ENCODE assay signal across 9 mouse cellular contexts in the genomic region with DNA sequence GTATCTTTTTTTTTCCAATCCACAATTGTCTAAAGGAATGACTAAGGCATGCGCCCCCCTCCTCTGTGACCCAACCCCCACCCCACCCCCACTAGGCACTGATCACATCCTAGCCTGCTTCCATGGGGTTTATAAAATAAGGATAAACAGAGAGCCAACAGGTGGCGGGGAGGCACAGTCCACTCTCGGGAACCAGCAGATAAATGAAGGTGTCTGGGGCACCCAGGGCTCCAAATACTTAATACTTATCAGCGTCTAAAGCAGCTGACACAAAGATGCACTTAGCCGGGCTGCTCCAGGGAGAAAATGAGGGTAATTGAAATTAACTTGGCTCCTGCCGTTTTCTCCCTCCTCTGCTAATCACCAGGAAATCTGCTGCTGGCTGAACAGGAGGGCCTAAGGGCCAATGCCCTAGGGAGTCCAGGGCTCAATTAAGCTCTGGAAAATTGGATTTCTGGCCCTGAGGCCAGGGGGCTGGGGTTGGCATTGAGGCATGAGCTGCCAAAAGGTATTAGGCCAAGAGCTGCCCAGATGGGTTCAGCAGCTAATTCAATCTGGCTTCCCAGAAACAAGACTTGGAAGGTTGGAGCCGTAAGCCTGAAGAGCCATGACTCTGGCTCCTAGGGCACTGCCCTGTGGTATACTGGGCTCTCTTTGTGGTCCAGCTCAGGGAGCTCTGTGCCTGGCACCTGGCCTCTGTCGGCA. TPM values are rescaled to one million over a fixed set of nuclear protein-coding genes. Genes with fewer than 3 reads are reported as not detected.
A peak's percentile ranks its signal among the peaks of the same experiment; 100 is the strongest.
DNase-seq lines count a peak whose midpoint lies in the region; ATAC-seq lines count a peak whose summit lies in the region.
"Had no signal": no experiment of that assay in that cellular context is flagged by ENCODE, and none has a peak within 500 bp of the region (broad histone marks: within the 10 kb centered on the region; RNA-seq: fewer than 3 reads in every experiment).

No protein-coding gene starts in this region.

- H3K27ac ChIP-seq in heart, embryonic 10.5 days: peak overlapping the region; percentile 73
- H3K27ac ChIP-seq in hindbrain, embryonic 10.5 days: peak overlapping the region; percentile 64
- 0 out of 2 replicates have a peak overlapping the region, but pooled peaks have one; percentile 4 for H3K27ac ChIP-seq in midbrain, embryonic 16.5 days (ENCODE audit: low read length)

- 19% methylated on average over 8 of the region's 8 CpGs for WGBS in heart, embryonic 10.5 days
- WGBS in hindbrain, embryonic 10.5 days: 32% methylated on average over 8 of the region's 8 CpGs
- WGBS in midbrain, embryonic 16.5 days: 14% methylated on average over 8 of the region's 8 CpGs

- H3K36me3 ChIP-seq in heart, embryonic 10.5 days: no peaks in the 10 kb centered on the region
- no peaks in the 10 kb centered on the region for H3K36me3 ChIP-seq in hindbrain, embryonic 10.5 days
- H3K36me3 ChIP-seq in midbrain, embryonic 16.5 days (ENCODE audit: control insufficient read depth, insufficient read depth, low read length): no peaks in the 10 kb centered on the region

- no peak for DNase-seq in heart, embryonic 10.5 days (ENCODE audit: low spot score)
- DNase-seq in heart, adult 18-20 months: no peak
- peak; percentile 26 to 30 for DNase-seq in cerebellum, postnatal 36 days
- DNase-seq in hindbrain, embryonic 10.5 days (ENCODE audit: low spot score): peak; percentile 65
- DNase-seq in lung, postnatal 10 days: no peak
- no peak for DNase-seq in heart, postnatal 4 days
- DNase-seq in liver: no peak

- no peak overlapping the region for H3K9ac ChIP-seq in midbrain, embryonic 16.5 days (ENCODE audit: low read depth, low read length)

- no peaks in the 10 kb centered on the region for H3K27me3 ChIP-seq in heart, embryonic 10.5 days (ENCODE audit: insufficient read depth, poor library complexity, severe bottlenecking)
- peaks cover 7% of the 10 kb centered on the region; the same call in 1 of the 2 replicates for H3K27me3 ChIP-seq in hindbrain, embryonic 10.5 days (ENCODE audit: insufficient read depth, poor library complexity, severe bottlenecking)
- H3K27me3 ChIP-seq in midbrain, embryonic 16.5 days (ENCODE audit: control insufficient read depth, insufficient read depth, low read depth, low read length): no peaks in the 10 kb centered on the region

- H3K4me3 ChIP-seq in heart, embryonic 10.5 days: 0 out of 2 replicates have a peak overlapping the region, but pooled peaks have one; percentile 27
- H3K4me3 ChIP-seq in hindbrain, embryonic 10.5 days: no peak overlapping the region
- no peak overlapping the region for H3K4me3 ChIP-seq in midbrain, embryonic 16.5 days (ENCODE audit: low read depth, low read length)

- no peaks in the 10 kb centered on the region for H3K9me3 ChIP-seq in heart, embryonic 10.5 days
- no peaks in the 10 kb centered on the region for H3K9me3 ChIP-seq in hindbrain, embryonic 10.5 days
- H3K9me3 ChIP-seq in midbrain, embryonic 16.5 days (replicated peaks; ENCODE audit: control insufficient read depth, low read length, poor library complexity, severe bottlenecking): no peaks in the 10 kb centered on the region

- no peak overlapping the region for H3K4me2 ChIP-seq in midbrain, embryonic 16.5 days (ENCODE audit: low read length)

- ATAC-seq in midbrain, embryonic 16.5 days: peak; percentile 91

- peaks cover 31% of the 10 kb centered on the region for H3K4me1 ChIP-seq in heart, embryonic 10.5 days
- H3K4me1 ChIP-seq in hindbrain, embryonic 10.5 days (replicated peaks): peaks cover 35% of the 10 kb centered on the region
- H3K4me1 ChIP-seq in midbrain, embryonic 16.5 days (ENCODE audit: control insufficient read depth, insufficient read depth, low read length): peaks cover 8% of the 10 kb centered on the region; the same call in 1 of the 2 replicates

RNA-seq across cellular contexts. Expression of a gene that starts 18.8 kb away (rescaled TPM):
- 0.28 and 0.59 TPM in 2 replicates for polyA plus RNA-seq in heart, embryonic 10.5 days (2016; fragmentation: Nextera tagmentation; extraction: Ambion mirVana)
- total RNA-seq in heart, adult 18-20 months (2021): under 1 TPM in 1 of 2 experiments, not detected in 1; 0.13 TPM
- polyA plus RNA-seq in hindbrain, embryonic 10.5 days (2016; fragmentation: Nextera tagmentation; extraction: Ambion mirVana): 3.2 and 4.4 TPM in 2 replicates
- polyA plus RNA-seq in midbrain, embryonic 16.5 days (2015; fragmentation: Nextera tagmentation; extraction: Ambion mirVana): 2.4 and 2.6 TPM in 2 replicates
- under 1 TPM in 1 of 2 experiments, not detected in 1; 0.09 TPM for total RNA-seq in heart, postnatal 4 days (2021)

RNA-seq across cellular contexts. Expression of a gene that starts 41.0 kb away (rescaled TPM):
- 0.16 and 0.49 TPM in 2 replicates for polyA plus RNA-seq in heart, embryonic 10.5 days (2016; fragmentation: Nextera tagmentation; extraction: Ambion mirVana)
- not detected for total RNA-seq in heart, adult 18-20 months (2021)
- 13.7 and 17.3 TPM in 2 replicates for polyA plus RNA-seq in hindbrain, embryonic 10.5 days (2016; fragmentation: Nextera tagmentation; extraction: Ambion mirVana)
- polyA plus RNA-seq in midbrain, embryonic 16.5 days (2015; fragmentation: Nextera tagmentation; extraction: Ambion mirVana): 18.3 and 20.9 TPM in 2 replicates
- total RNA-seq in heart, postnatal 4 days (2021): under 1 TPM; 0.07 to 0.12 TPM
- polyA plus RNA-seq: C2C12 had no signal

Comparison
In these comparisons a context has a peak if more than half of its experiments do, and no peak if none do; other contexts are left out.
1. DNase-seq: peak in cerebellum, postnatal 36 days (2 of 2) and hindbrain, embryonic 10.5 days (single experiment); none in heart, embryonic 10.5 days (single experiment), heart, adult 18-20 months (0 of 2), lung, postnatal 10 days (single experiment), heart, postnatal 4 days (single experiment) and liver (single experiment).
2. H3K27ac ChIP-seq: peak in every context shown above with its lines; median percentile 73 in heart, embryonic 10.5 days; 64 in hindbrain, embryonic 10.5 days; 4 in midbrain, embryonic 16.5 days.